Mouse (Mus musculus): ENCODE measurements around the gene Tomt. TPM values are rescaled to one million over a fixed set of nuclear protein-coding genes. Genes with fewer than 3 reads are reported as not detected.

Tomt gene
- total and polyA plus RNA-seq, 3 experiments = 0.07 to 1.3 (median 1.1) TPM

DNA sequence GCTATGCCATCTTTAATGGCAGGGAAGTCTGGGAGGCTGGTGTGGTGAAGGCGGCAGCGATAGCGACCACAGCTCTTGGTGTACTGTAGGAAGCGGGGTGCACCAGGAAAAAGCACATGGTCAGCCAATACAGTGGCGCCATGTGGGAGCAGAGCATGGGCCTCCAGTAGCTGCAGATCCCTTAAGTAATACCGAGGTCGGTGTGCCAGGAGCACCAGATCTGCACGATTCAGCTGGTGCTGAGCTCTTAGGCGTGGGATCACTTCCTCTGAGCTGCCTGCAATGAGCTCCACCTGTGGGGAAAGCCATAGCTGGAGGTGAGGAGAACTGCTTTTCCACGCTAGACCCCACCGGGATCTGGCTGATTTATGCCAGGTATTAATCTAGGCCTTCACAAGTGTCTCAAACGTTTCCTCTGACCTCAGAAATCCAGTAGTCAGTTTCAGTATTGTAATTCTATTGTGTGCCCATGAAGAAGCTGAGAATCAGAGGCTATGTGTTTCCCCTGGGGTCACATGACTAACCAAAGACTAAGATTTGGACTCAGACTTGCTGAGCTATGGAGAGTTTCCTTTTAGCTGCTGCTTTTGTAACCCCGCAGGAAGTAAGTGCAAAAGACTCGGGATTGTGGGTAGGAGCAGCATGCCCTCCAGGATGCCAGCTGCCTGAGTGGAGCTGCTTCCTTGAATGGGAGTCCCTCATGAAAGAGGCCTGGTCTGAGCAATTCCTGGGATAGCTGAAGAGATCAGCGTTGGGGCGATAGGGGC lies 5.6 kb downstream of the Tomt start:
- no peak overlapping the region for H3K4me2 ChIP-seq (ENCODE audit: insufficient read depth, low read depth, poor library complexity, severe bottlenecking)
- peaks cover 8 to 39% of the 10 kb centered on the region in 2 experiments for H3K4me1 ChIP-seq (ENCODE audit: control insufficient read depth in 1 of 2, insufficient read depth in 2 of 2)
- peak overlapping the region; percentile 2; the same call in 1 of the 2 replicates for H3K27ac ChIP-seq (ENCODE audit: insufficient read depth, low read depth)
- H3K36me3 ChIP-seq (replicated peaks in 1 of 2; ENCODE audit: control insufficient read depth in 1 of 2, insufficient read depth in 1 of 2, low read length in 1 of 2) = peaks cover 6 to 45% of the 10 kb centered on the region in 2 experiments
- dilution Hi-C loops (cut with MboI; ENCODE audit: extremely low pct_ligation_motif_present, extremely low pct_unique_long_range_greater_than_20kb, low sequenced_read_pairs) = no loop called here
- no peaks in the 10 kb centered on the region for H3K27me3 ChIP-seq (replicated peaks)
- no peaks in the 10 kb centered on the region for H3K79me2 ChIP-seq (replicated peaks; ENCODE audit: control insufficient read depth, extremely low read depth, insufficient read depth, poor library complexity, severe bottlenecking)
- peak; percentile 23 for DNase-seq (ENCODE audit: extremely low read depth)
- no peak overlapping the region for H3K4me3 ChIP-seq (replicated peaks in 1 of 3; ENCODE audit: low read depth in 2 of 3, low read length in 2 of 3, poor library complexity in 1 of 3)
- H3K9ac ChIP-seq (ENCODE audit: insufficient read depth, low read depth) = no peak overlapping the region
- peaks cover 6% of the 10 kb centered on the region for H3K9me3 ChIP-seq (replicated peaks; ENCODE audit: low read length)
- in situ Hi-C loops (cut with MboI; ENCODE audit: low pct_ligation_motif_present, low pct_unique_long_range_greater_than_20kb, low sequenced_read_pairs) = no loop called here
- TF ChIP-seq USF2 (conservative IDR thresholded peaks at IDR 0.05; ENCODE audit: low read depth, low read length) (peak; percentile 50; the same call in 1 of the 2 replicates), USF1 (IDR thresholded peaks at IDR 0.05; ENCODE audit: low read depth, low read length) (peak; percentile 45; the same call in 1 of the 2 replicates), BHLHE40 (IDR thresholded peaks at IDR 0.05; ENCODE audit: low read depth, low read length) (0 out of 2 replicates have a peak, but pooled peaks have one; percentile 11), NRF1 (IDR thresholded peaks at IDR 0.05; ENCODE audit: low read depth, low read length) (no peak)

DNA sequence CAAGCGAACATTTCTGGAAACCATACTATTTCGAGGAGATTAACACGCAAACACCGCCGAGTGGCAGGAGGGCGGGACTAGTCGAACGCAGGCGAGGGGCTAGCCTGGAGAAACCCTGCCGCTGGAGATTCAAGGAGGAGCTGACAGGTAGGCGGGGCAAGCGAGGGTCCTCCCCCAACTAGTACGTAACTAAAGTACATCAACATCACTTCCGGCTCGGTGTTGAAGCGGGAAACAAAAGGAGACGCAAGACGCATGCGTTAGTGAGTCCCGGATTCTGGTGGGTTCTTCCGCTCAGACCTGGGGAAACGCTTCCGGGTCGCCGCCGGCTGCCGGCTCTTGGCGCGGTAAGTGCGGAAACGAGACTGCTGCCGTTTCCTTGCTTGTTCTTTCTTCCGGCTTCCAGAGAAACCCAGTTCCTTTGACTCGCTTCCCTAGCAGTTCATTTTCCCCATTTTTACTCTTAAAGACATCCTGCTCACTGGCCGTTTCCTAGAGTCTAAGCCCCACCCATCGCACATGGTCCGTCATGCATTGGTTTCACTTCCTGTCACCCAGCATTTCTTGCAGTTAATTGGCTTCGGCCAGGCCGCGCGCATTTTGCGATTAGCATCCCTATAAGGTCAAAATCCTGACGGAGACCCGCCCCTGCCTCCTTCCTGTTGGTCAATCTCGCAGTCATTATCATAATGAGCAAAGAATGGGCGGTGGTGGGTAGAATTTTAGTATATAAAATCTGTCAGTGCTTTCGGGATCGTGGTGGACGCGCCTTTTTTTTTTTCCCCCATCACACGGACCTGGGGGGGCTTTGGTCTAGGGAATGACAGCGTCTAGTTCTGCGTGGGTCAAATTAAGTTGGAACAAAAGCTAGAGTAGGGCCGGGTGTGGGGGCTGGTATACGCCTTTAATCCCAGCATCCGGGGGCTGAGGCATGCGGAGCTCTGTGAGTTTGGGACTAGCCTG lies 9.8 kb downstream of the Tomt start:
- peak overlapping the region; percentile 95 for H3K9ac ChIP-seq (ENCODE audit: insufficient read depth, low read depth)
- dilution Hi-C loops (cut with MboI; ENCODE audit: extremely low pct_ligation_motif_present, extremely low pct_unique_long_range_greater_than_20kb, low sequenced_read_pairs) = no loop called here
- peak; percentile 95 for TF ChIP-seq KAT2A (IDR thresholded peaks at IDR 0.05; ENCODE audit: insufficient replicate concordance, low read length)
- TF ChIP-seq RCOR1 (conservative IDR thresholded peaks at IDR 0.05; ENCODE audit: low read depth, low read length) = peak; percentile 85
- peak; percentile 100 for TF ChIP-seq MYC (IDR thresholded peaks at IDR 0.05; ENCODE audit: low read depth, low read length)
- peak; percentile 97 for TF ChIP-seq MAX (IDR thresholded peaks at IDR 0.05; ENCODE audit: low read length)
- TF ChIP-seq JUN (IDR thresholded peaks at IDR 0.05; ENCODE audit: insufficient read depth, low read depth, low read length) = peak; percentile 38; the same call in 1 of the 2 replicates
- TF ChIP-seq NRF1 (IDR thresholded peaks at IDR 0.05; ENCODE audit: low read depth, low read length) = peak; percentile 97
- TF ChIP-seq NELFE (IDR thresholded peaks at IDR 0.05; ENCODE audit: low read depth, low read length) = peak; percentile 54
- no peak for TF ChIP-seq UBTF (IDR thresholded peaks at IDR 0.05; ENCODE audit: low read depth, low read length)
- TF ChIP-seq SMC3 (IDR thresholded peaks at IDR 0.05; ENCODE audit: low read depth, low read length) = no peak
- TF ChIP-seq MXI1 (IDR thresholded peaks at IDR 0.05; ENCODE audit: low read depth, low read length) = peak; percentile 93
- TF ChIP-seq GABPA (IDR thresholded peaks at IDR 0.05; ENCODE audit: insufficient replicate concordance, low read depth, low read length) = peak; percentile 23; the same call in 1 of the 2 replicates
- peak; percentile 32; the same call in 1 of the 2 replicates for TF ChIP-seq USF1 (IDR thresholded peaks at IDR 0.05; ENCODE audit: low read depth, low read length)
- TF ChIP-seq BHLHE40 (IDR thresholded peaks at IDR 0.05; ENCODE audit: low read depth, low read length) = peak; percentile 81
- no peak for TF ChIP-seq EP300 (IDR thresholded peaks at IDR 0.05; ENCODE audit: low read length)
- TF ChIP-seq ZKSCAN1 (IDR thresholded peaks at IDR 0.05; ENCODE audit: borderline replicate concordance, low read depth, low read length) = no peak
- peak; percentile 93 for TF ChIP-seq ELF1 (IDR thresholded peaks at IDR 0.05; ENCODE audit: low read depth, low read length)
- TF ChIP-seq IRF4 (IDR thresholded peaks at IDR 0.05; ENCODE audit: low read depth, low read length) = peak; percentile 85
- no peak for TF ChIP-seq ZMIZ1 (IDR thresholded peaks at IDR 0.05; ENCODE audit: low read depth, low read length)
- TF ChIP-seq USF2 (conservative IDR thresholded peaks at IDR 0.05; ENCODE audit: low read depth, low read length) = no peak
- peak; percentile 88 for TF ChIP-seq SIN3A (IDR thresholded peaks at IDR 0.05; ENCODE audit: low read length)
- TF ChIP-seq POLR2A (IDR thresholded peaks at IDR 0.05; ENCODE audit: low read depth, low read length) = peak; percentile 80
- peak; percentile 66 for TF ChIP-seq ZNF384 (IDR thresholded peaks at IDR 0.05; ENCODE audit: low read depth, low read length)
- peak; percentile 88; the same call in 1 of the 2 replicates for TF ChIP-seq E2F4 (IDR thresholded peaks at IDR 0.05; ENCODE audit: insufficient replicate concordance, low read depth, low read length)
- TF ChIP-seq POLR2AphosphoS2 (IDR thresholded peaks at IDR 0.05; ENCODE audit: low read depth, low read length) = no peak; the same call in 1 of the 2 replicates
- TF ChIP-seq CHD2 (IDR thresholded peaks at IDR 0.05; ENCODE audit: low read length) = peak; percentile 95
- peak; percentile 93 for TF ChIP-seq HCFC1 (IDR thresholded peaks at IDR 0.05; ENCODE audit: low read depth, low read length)
- peak; percentile 40 for TF ChIP-seq TCF12 (IDR thresholded peaks at IDR 0.05; ENCODE audit: low read depth, low read length)

More for the DNA sequence above, 9.8 kb downstream of the Tomt start:
- H3K4me3 ChIP-seq (replicated peaks in 1 of 3; ENCODE audit: low read depth in 2 of 3, low read length in 2 of 3, poor library complexity in 1 of 3) = peak overlapping the region; percentile 62 to 84 (median 80)
- H3K36me3 ChIP-seq (replicated peaks in 1 of 2; ENCODE audit: control insufficient read depth in 1 of 2, insufficient read depth in 1 of 2, low read length in 1 of 2) = peaks cover 6 to 32% of the 10 kb centered on the region in 2 experiments
- H3K79me2 ChIP-seq (replicated peaks; ENCODE audit: control insufficient read depth, extremely low read depth, insufficient read depth, poor library complexity, severe bottlenecking) = no peaks in the 10 kb centered on the region
- peak overlapping the region; percentile 77 for H3K27ac ChIP-seq (ENCODE audit: insufficient read depth, low read depth)
- H3K9me3 ChIP-seq (replicated peaks; ENCODE audit: low read length) = no peaks in the 10 kb centered on the region
- peaks cover 8 to 41% of the 10 kb centered on the region in 2 experiments for H3K4me1 ChIP-seq (ENCODE audit: control insufficient read depth in 1 of 2, insufficient read depth in 2 of 2)
- DNase-seq (ENCODE audit: extremely low read depth) = peak; percentile 99
- no peaks in the 10 kb centered on the region for H3K27me3 ChIP-seq (replicated peaks)
- H3K4me2 ChIP-seq (ENCODE audit: insufficient read depth, low read depth, poor library complexity, severe bottlenecking) = peak overlapping the region; percentile 96
- in situ Hi-C loops (cut with MboI; ENCODE audit: low pct_ligation_motif_present, low pct_unique_long_range_greater_than_20kb, low sequenced_read_pairs) = no loop called here

Data from CH12.LX (cell line).